Mouse (Mus musculus) kidney, embryonic 14.5 days (tissue): ENCODE data around the gene Enthd1. TPM values are rescaled to one million over a fixed set of nuclear protein-coding genes. Genes with fewer than 3 reads are reported as not detected.

Experiments used
- ATAC-seq: fragments of 200-750 bp; cut with Nextera tagmentation; 2 replicates; pipeline ENCODE4 v1.8.0; 2017; ENCODE audit warnings: moderate number of reproducible peaks, mild to moderate bottlenecking, moderate TSS enrichment, moderate library complexity; ENCODE audit not compliant: low FRiP score, low TSS enrichment
- H3K27ac ChIP-seq: fragments of 300-500 bp; sonication (generic); 2 replicates; pipeline ENCODE4 v1.5.1; 2014; ENCODE audit warnings: low read depth, mild to moderate bottlenecking, low read length, moderate library complexity, mixed read lengths
- H3K27me3 ChIP-seq: fragments of 300-500 bp; sonication (generic); 2 replicates; pipeline ENCODE4 v1.6.1; 2014; ENCODE audit warnings: mild to moderate bottlenecking, low read length; ENCODE audit not compliant: control insufficient read depth, insufficient read depth
- H3K36me3 ChIP-seq: fragments of 300-500 bp; sonication (generic); 2 replicates; pipeline ENCODE4 v1.6.1; 2014; ENCODE audit warnings: low read length, mixed read lengths; ENCODE audit not compliant: control insufficient read depth, insufficient read depth
- H3K4me1 ChIP-seq: fragments of 300-500 bp; sonication (generic); 2 replicates; pipeline ENCODE4 v1.6.1; 2014; ENCODE audit warnings: low read length, mixed read lengths; ENCODE audit not compliant: control insufficient read depth, insufficient read depth
- H3K4me2 ChIP-seq: fragments of 300-500 bp; sonication (generic); replicated peaks from 2 replicates; pipeline ENCODE4 v1.6.1; 2014; ENCODE audit warnings: low read depth, mild to moderate bottlenecking, low read length
- H3K4me3 ChIP-seq: fragments of 300-500 bp; sonication (generic); 2 replicates; pipeline ENCODE4 v1.5.1; 2014; ENCODE audit warnings: mild to moderate bottlenecking, low read length
- H3K9ac ChIP-seq: fragments of 300-500 bp; sonication (generic); 2 replicates; pipeline ENCODE4 v1.6.1; 2014; ENCODE audit warnings: low read depth, mild to moderate bottlenecking, low read length, moderate library complexity
- H3K9me3 ChIP-seq: fragments of 300-500 bp; sonication (generic); 2 replicates; pipeline ENCODE4 v1.6.1; 2016; ENCODE audit warnings: low read length; ENCODE audit not compliant: control insufficient read depth
- WGBS: fragments of 180-500 bp; shearing (Covaris S2); extraction: QIAGEN DNeasy Blood & Tissue Kit; methylation state at CpG from one replicate; pipeline ENCODE4 v1.1.7; 2014; 5-methylcytosine and 5-hydroxymethylcytosine counted together
- polyA plus RNA-seq: library from polyadenylated mRNA; unstranded; fragments of >200 nt; fragmentation: Nextera tagmentation; extraction: Ambion mirVana; gene quantifications from 2 replicates; pipeline ENCODE4 v1.2.1, GENCODE M21; 2014

Enthd1 gene
- polyA plus RNA-seq, 1 experiment from 2014 or later: not detected

GRCm38 (mm10) chr15:80557745-80558144 lies 7.2 kb downstream of the Enthd1 start:
- ATAC-seq: no peak

GRCm38 (mm10) chr15:80556021-80556420 lies 8.9 kb downstream of the Enthd1 start:
- Histone ChIP-seq H3K4me2 (no peak overlapping the region), H3K9ac (no peak overlapping the region), H3K27ac (no peak overlapping the region), H3K4me3 (no peak overlapping the region), H3K9me3 (no peaks in the 10 kb centered on the region), H3K27me3 (no peaks in the 10 kb centered on the region), H3K36me3 (no peaks in the 10 kb centered on the region), H3K4me1 (no peaks in the 10 kb centered on the region)
- ATAC-seq: no peak
- WGBS: 71% methylated on average over 2 of the region's 2 CpGs

More at GRCm38 (mm10) chr15:80557745-80558144, 7.2 kb downstream of the Enthd1 start:
- no peak overlapping the region for H3K9ac ChIP-seq
- H3K4me1 ChIP-seq: no peaks in the 10 kb centered on the region
- H3K4me2 ChIP-seq: no peak overlapping the region
- H3K27me3 ChIP-seq: no peaks in the 10 kb centered on the region
- no peak overlapping the region for H3K4me3 ChIP-seq
- H3K9me3 ChIP-seq: no peaks in the 10 kb centered on the region
- no peaks in the 10 kb centered on the region for H3K36me3 ChIP-seq
- H3K27ac ChIP-seq: no peak overlapping the region
- whole genome bisulfite sequencing: 68% methylated on average over 4 of the region's 4 CpGs

DNA sequence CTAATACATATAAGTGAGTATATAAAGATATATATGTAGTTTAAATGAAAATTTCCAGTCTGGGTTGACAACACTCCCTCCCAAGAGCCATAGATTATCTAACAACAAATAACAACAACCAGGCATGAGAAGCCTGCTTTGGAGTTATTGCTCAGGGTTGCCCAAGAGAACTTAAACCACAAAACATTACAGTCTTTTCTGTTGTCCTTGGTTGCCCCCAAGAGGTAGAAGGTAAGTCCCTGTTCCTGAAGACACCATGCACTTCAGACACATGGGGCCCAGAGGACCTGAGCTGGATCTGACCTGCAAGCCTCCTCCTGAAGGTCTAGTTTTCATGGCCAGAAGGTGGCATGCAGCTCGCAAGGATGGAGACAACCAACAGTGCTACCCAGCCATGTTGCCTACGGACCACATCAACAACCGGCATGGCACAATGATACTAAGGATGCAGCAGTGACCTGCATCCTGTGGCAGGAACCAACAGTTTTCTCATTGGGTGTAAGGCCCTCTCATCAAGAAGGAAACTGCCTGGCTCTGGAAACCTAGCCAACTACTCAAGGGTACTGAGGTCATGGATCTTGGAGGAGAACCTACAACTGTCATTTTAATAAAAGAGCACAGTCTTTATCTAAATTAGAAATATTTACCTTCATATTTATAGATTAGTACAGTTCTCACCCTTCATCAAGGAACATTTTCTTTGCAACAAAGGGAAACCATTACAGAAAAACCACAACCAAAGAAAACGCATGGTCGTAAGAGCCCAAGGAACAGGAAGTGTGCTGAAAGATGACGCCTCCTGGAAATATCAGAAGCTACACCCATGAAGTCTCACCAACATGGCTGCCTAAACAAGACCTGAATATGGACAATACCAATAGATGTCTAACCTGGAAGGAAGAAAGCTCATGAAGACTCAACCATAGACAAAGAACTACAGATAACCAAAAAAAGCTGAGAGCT lies 9.8 kb downstream of the Enthd1 start:
- 93% methylated on average over 6 of the region's 6 CpGs for WGBS
- Histone ChIP-seq H3K36me3 (no peaks in the 10 kb centered on the region), H3K27ac (no peak overlapping the region), H3K27me3 (no peaks in the 10 kb centered on the region), H3K4me3 (no peak overlapping the region), H3K9me3 (no peaks in the 10 kb centered on the region), H3K4me1 (no peaks in the 10 kb centered on the region), H3K4me2 (no peak overlapping the region), H3K9ac (no peak overlapping the region)
- no peak for ATAC-seq

GRCm38 (mm10) chr15:80545430-80545829 lies 19.5 kb downstream of the Enthd1 start:
- Histone ChIP-seq H3K9me3 (no peaks in the 10 kb centered on the region), H3K9ac (no peak overlapping the region), H3K36me3 (no peaks in the 10 kb centered on the region), H3K27me3 (no peaks in the 10 kb centered on the region), H3K4me1 (no peaks in the 10 kb centered on the region), H3K4me3 (no peak overlapping the region), H3K4me2 (no peak overlapping the region), H3K27ac (no peak overlapping the region)
- WGBS: 61% methylated on average over 6 of the region's 6 CpGs
- no peak for ATAC-seq

- 62% methylated on average over 3 of the region's 3 CpGs for WGBS
- H3K9ac ChIP-seq: no peak overlapping the region
- H3K4me3 ChIP-seq: no peak overlapping the region
- no peaks in the 10 kb centered on the region for H3K36me3 ChIP-seq
- no peaks in the 10 kb centered on the region for H3K4me1 ChIP-seq
- no peaks in the 10 kb centered on the region for H3K27me3 ChIP-seq
- ATAC-seq: no peak
- no peak overlapping the region for H3K27ac ChIP-seq
- no peak overlapping the region for H3K4me2 ChIP-seq
- H3K9me3 ChIP-seq: no peaks in the 10 kb centered on the region
Observed at GRCm38 (mm10) chr15:80544115-80544514, 20.8 kb downstream of the Enthd1 start.

DNA sequence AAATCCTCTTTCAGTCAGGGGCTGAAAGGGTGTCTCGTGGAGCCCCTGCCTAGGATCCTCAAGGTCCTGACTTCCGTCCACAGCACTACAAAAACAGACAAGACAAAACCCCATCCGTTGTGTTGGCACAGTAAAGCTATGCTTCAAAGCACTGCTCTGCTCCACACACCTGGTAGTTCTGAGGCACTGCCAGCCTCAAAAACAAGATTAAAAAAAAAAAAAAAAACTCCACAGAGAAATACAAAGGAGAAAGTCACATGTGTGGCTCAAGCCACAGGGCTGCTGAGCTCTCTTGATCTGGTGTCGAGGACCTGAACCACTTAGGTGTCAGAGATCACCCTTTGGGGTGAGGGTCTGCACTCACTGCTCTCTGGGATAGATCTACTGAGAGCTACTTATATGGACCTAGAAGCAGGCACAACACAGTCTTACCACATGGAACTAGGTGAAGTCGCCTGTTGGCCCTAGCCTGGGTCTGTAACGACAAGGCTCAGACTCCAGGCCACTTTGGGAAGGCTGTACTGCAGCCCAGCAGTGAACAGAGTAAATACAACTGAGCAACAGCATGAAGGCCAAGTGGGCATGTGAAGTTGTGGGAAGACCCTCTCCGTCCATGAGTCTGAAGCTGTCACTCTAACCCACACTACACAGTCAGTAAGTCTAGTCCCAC lies 26.1 kb downstream of the Enthd1 start:
- H3K4me2 ChIP-seq: no peak overlapping the region
- H3K9me3 ChIP-seq: no peaks in the 10 kb centered on the region
- H3K36me3 ChIP-seq: no peaks in the 10 kb centered on the region
- H3K27ac ChIP-seq: no peak overlapping the region
- H3K27me3 ChIP-seq: no peaks in the 10 kb centered on the region
- no peaks in the 10 kb centered on the region for H3K4me1 ChIP-seq
- WGBS: 81% methylated on average over 7 of the region's 7 CpGs
- H3K4me3 ChIP-seq: no peak overlapping the region
- H3K9ac ChIP-seq: no peak overlapping the region
- ATAC-seq: no peak

- 85% methylated on average over 2 of the region's 2 CpGs for WGBS
- Histone ChIP-seq H3K27ac (no peak overlapping the region), H3K9ac (no peak overlapping the region), H3K36me3 (no peaks in the 10 kb centered on the region), H3K9me3 (no peaks in the 10 kb centered on the region), H3K4me2 (no peak overlapping the region), H3K27me3 (no peaks in the 10 kb centered on the region), H3K4me1 (no peaks in the 10 kb centered on the region), H3K4me3 (no peak overlapping the region)
- no peak for ATAC-seq
Observed at GRCm38 (mm10) chr15:80538075-80538474, 26.9 kb downstream of the Enthd1 start.

DNA sequence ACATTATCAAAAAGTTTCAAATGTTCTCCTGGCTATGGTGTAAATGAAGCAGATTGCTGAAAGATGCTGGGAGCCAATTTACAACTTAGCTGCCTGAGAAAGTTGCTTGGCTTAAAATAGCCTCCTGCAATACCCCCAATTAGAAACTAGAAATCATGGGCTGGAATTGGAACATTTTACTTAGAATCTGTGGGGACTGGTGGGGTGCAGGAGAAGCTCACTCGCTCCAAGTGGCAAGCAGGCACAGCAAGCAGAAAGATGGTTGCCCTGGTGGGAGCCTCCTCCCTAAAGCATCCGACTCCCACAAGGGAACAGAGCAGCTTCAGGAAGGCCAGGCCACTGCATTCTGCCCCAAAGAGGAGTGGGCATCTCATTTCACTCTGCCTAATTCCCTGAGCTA lies 28.9 kb downstream of the Enthd1 start:
- Histone ChIP-seq H3K4me1 (no peaks in the 10 kb centered on the region), H3K36me3 (no peaks in the 10 kb centered on the region), H3K9ac (no peak overlapping the region), H3K9me3 (no peaks in the 10 kb centered on the region), H3K27ac (no peak overlapping the region), H3K4me3 (no peak overlapping the region), H3K27me3 (no peaks in the 10 kb centered on the region), H3K4me2 (no peak overlapping the region)
- 46% methylated on average over 2 of the region's 2 CpGs for WGBS
- no peak for ATAC-seq

GRCm38 (mm10) chr15:80533274-80533673 lies 31.7 kb downstream of the Enthd1 start:
- Histone ChIP-seq H3K9me3 (no peaks in the 10 kb centered on the region), H3K36me3 (no peaks in the 10 kb centered on the region), H3K27ac (no peak overlapping the region), H3K4me3 (no peak overlapping the region), H3K27me3 (no peaks in the 10 kb centered on the region), H3K4me2 (no peak overlapping the region), H3K4me1 (no peaks in the 10 kb centered on the region), H3K9ac (no peak overlapping the region)
- 50% methylated on average over 6 of the region's 6 CpGs for WGBS
- no peak for ATAC-seq
